Mouse (Mus musculus) kidney, postnatal 36 days (tissue): ENCODE results near the gene D10Jhu81e.
"Not testable (repeated sequence)": the region's sequence is repeated elsewhere in the genome, so short reads cannot be mapped to it uniquely, and the experiment has no call there.

Experiments
- DNase-seq, 2 experiments: peaks; one replicate each; pipeline ENCODE4 v3.0.0; 2021 to 2022; ENCODE audit warnings: mixed read lengths in 2 of 2

Gene D10Jhu81e

DNA sequence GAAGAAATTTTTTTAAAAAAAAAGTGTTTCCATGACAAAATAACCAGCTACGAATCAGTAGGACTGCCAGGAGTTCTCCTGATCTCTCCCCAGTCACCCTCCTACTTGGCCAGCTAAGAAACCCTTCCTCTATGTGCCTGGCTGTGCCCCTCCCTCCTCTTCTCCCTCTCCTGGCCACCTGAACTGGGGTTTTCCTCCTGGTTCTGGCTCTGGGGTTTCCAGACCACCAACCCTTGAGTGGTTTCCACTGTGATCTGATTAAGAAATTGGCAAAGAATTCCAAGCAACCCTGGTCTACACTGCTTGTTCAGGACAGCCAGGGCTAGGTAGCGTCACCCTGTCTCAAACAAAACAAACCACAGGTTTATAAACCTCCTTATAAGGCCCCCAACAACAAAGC, 40.9 kb downstream of the D10Jhu81e start:
- no peak for DNase-seq

DNA sequence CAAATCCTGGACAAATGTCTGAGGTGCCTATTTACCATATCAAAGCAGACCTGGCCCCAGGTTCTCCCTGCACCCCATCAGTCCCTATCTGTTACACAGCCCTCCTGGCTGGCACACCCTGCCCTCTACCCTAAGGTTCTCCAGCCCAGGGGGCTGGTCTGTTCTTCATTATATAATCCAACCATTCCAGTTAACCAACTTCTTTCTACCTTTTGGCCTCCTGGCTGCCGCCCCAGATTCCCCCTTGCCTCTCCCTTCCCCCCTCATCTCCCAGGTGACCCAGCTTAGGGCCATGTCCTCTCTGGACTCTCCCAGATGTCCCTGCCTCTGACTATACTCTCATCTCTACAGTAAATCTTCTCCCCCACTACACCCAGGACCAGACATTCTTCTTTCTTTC, 41.7 kb downstream of the D10Jhu81e start:
- peak; percentile 76 to 81 for DNase-seq

DNA sequence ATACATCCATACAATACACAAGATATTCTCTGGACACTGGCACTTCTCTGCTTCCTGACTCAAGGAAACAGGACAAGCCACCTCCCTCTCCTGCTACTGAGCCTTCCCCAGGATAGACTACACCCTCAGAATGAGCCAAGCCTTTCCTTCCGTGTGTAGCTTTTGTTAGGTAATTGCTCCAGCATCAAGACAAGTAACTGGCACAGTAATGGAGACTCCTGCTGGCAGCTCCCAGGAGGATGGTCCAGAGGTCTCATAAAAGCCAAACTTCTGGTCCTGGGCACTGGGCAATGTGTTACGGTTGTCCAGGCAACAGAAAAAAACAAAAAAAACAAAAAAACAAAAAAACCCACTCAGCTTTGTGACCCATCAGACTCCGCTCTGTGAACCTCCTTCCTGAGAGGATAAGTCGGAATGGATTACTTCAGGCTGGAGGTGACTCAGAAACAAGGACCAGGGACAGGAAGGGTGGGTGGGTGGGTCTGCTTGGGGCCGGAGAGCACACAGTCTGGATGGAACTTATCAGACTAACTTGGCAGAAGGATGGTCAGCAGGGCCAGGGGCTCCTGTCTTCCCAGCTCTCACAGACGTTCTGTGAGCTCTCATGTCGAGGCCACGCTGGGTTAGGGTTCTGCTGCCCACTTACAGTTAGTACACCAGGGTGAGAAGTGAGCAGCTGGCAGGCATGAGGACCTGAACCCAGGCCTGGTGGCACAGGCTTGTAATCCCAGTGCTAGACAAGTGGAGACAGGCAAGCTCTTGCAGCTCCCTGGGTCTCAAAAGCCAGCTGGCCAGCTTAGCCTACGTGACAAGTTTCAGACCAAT, 42.3 kb downstream of the D10Jhu81e start:
- DNase-seq, result peak; percentile 49 to 74

DNA sequence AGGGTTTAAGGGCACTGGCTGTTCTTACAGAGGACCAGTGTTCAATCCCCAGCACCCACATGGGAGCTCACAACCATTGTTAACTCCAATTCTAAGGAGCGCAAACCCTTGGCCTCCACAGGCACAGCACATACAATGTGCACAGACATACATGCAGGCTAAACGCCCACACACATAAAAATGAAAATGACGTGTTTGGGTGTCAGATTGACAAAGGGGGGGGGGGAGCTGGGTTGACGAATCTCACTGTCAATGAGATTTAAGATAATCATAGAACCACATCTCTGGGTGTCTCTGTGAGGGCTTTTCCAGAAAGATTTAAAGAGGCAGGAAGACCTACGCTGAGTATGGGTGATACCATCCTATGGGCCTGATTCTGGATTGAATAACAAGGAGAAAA, 43.3 kb downstream of the D10Jhu81e start:
- DNase-seq, result no peak

DNA sequence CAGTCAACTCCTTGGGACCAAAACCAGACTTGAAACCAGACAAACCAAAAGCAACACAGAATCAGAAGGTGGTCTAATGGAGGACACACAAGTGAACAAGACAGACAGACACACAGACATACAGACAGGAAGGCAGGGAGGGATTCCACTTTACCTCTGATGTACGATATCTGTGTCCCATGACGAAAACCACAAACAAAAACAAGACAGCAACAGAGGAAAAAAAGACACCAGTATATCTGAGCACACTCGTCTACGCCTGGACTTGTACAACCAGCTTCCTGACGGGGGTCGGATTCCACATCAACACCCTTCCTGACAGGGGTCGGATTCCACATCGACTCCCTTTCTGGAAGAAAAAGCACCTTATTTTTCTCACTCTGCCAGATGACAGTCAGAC, 44.5 kb downstream of the D10Jhu81e start:
- not testable (repeated sequence) for DNase-seq

DNA sequence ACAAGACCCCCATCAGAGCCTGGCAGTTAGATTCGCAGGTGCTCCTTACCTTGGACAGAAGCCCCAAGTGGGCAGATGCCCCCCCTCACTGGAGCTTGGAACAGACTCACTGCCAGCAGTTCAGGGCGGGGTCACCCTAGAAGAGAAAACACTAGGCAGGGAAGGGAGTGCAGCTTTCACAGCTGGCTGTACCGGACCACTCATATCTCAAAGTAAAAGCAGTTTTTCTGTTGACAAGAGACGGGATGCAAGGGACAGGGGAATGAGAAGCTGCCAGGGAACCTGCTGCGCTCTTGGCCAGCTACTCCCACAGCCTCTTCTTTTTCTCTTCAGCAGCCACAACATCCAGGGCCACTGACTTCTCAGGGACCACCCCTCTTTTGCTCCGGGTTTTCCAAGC, 45.4 kb downstream of the D10Jhu81e start:
- DNase-seq, result peak; percentile 50

DNA sequence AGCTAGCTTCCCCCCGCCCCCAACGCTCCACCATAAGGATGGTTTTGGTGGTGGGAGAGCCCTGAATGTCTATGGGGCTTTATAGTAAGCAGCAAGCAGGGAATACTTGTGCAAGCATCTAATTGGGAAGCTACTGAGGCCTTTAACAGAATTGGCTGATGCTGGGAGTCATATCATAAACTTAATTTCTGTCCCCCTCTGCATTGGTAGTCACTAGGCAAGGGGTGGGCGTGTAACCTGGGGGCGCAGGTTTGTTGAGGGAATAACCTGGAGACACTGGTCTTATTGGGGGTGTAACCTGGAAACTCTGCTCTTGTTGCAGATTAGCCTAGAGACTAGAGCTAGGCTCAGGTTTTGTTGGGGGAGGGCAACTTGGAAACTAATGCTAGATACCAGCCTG, 50.2 kb downstream of the D10Jhu81e start:
- DNase-seq, result no peak

DNA sequence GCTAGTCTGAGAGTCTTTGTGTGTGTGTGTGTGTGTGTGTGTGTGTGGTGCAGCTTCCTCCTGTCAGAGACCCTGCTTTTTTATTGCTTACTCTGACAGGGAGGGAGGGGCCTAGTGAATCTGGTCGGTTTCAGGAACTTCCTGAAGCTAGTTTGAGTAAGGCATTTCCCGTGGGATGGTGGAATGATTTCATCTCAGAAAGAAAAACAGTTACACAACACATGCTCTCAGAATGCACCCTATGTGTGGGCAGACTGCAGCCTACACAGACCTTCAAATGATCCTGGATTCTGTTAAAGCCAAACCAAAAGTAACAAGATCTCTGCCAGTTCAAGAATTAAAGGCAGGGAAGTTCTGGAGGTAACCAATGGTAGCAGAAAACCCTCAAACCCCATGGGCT, 54.4 kb downstream of the D10Jhu81e start:
- no peak for DNase-seq

DNA sequence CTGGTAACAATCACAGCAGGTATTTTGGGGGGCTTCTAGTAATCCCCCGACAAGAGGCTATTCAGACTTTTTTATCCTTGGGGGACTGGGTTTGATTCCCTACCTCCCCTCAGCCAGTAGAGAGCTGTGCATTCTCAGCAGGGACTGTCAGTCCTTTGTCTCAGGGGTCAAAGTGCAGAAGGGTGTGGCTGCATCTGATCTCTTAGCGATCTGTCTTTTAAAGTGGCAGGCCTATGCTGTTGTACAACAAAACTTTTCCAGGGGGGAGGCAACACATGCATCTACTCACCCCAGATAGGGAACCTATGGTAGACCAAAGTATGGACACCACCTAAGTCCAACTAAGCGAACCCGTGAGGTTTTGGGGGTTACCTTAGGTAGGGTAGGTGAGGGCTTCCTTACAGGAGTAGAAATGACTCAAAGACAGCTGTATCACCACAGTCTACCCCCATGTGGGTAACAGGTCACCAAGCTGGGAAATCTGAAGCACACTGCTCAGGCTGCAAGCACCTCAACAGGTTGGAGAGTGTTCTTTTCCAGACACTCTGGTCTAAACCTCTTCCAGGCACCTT, 55.0 kb downstream of the D10Jhu81e start:
- peak in 1 of 2 experiments; percentile 59 for DNase-seq
